8 mouse cellular contexts compared by ENCODE assay signal in genomic region chr16:37682309-37682975, GRCm38 (mm10). TPM values are rescaled to one million over a fixed set of nuclear protein-coding genes. Genes with fewer than 3 reads are reported as not detected.
DNase-seq lines count a peak whose midpoint lies in the region; ATAC-seq lines count a peak whose summit lies in the region.

No protein-coding gene starts in this region.

- H3K4me1 ChIP-seq in midbrain, embryonic 12.5 days, result peaks cover 37% of the 10 kb centered on the region

- H3K36me3 ChIP-seq in midbrain, embryonic 12.5 days, result no peaks in the 10 kb centered on the region

- H3K4me2 ChIP-seq in midbrain, embryonic 12.5 days (replicated peaks), result no peak overlapping the region

- no peak for ATAC-seq in CD4-positive, CD25-positive, alpha-beta regulatory T cell, adult 4 months
- ATAC-seq in midbrain, embryonic 12.5 days (ENCODE audit: low FRiP score, low read depth), result no peak

- H3K9me3 ChIP-seq in midbrain, embryonic 12.5 days, result no peaks in the 10 kb centered on the region

- peak; percentile 71 for DNase-seq in CD4-positive, CD25-positive, alpha-beta regulatory T cell, adult 2 months (ENCODE audit: low read depth, low spot score)
- peak; percentile 81 for DNase-seq in embryo, embryonic 11 days
- peak; percentile 66 for DNase-seq in gastrocnemius, postnatal 25 days
- peak; percentile 65 for DNase-seq in induced T-regulatory cell, adult 2 months (ENCODE audit: low read depth)
- DNase-seq in left cerebral cortex, postnatal 14 days (ENCODE audit: low spot score in 2 of 2), result peak; percentile 90 to 92
- DNase-seq in spleen, adult 18-20 months, result peak; percentile 18 to 68

- H3K27me3 ChIP-seq in midbrain, embryonic 12.5 days, result no peaks in the 10 kb centered on the region

- H3K9ac ChIP-seq in midbrain, embryonic 12.5 days (replicated peaks), result no peak overlapping the region

- H3K27ac ChIP-seq in midbrain, embryonic 12.5 days (replicated peaks), result peak overlapping the region; percentile 89

- intact Hi-C loops in left cerebral cortex, postnatal 14 days (cut with DNase I), result loop anchor here (5.0 to 10.0 kb wide), 4 partner anchors 185 to 570 kb away; partner anchors contain the start of genes Gsk3b, Lrrc58 and Stxbp5l

- no peak overlapping the region for H3K4me3 ChIP-seq in midbrain, embryonic 12.5 days

- 46% methylated on average over 7 of the region's 7 CpGs for WGBS in midbrain, embryonic 12.5 days

RNA-seq across cellular contexts. Expression of gene Ndufb4, which starts 28.2 kb away (rescaled TPM):
- polyA plus RNA-seq in CD4-positive, CD25-positive, alpha-beta regulatory T cell, adult 4 months (2017; shearing (Covaris generic)), result 10 to 100 TPM; 49.1 to 64.4 TPM
- 100 to 1,000 TPM; 165 to 174 TPM for total RNA-seq in gastrocnemius, postnatal 25 days (2021)
- total RNA-seq in left cerebral cortex, postnatal 14 days (2021), result 10 to 100 TPM; 73.9 to 77.1 TPM
- polyA plus RNA-seq in midbrain, embryonic 12.5 days (2016; fragmentation: Nextera tagmentation; extraction: Ambion mirVana), result 64.0 and 65.8 TPM in 2 replicates
